Mouse (Mus musculus) naive thymus-derived CD4-positive, alpha-beta T cell, adult 2 months (primary cell): Measurements from ENCODE around the gene Dhx40.
"Not testable (repeated sequence)": the region's sequence is repeated elsewhere in the genome, so short reads cannot be mapped to it uniquely, and the experiment has no call there.

Source experiments
- DNase-seq: peaks from one replicate; pipeline ENCODE4 v3.0.0-alpha.2; 2011; ENCODE audit warnings: low read depth

Dhx40 gene

GRCm38 (mm10) chr11:86751010-86751409 lies 56.5 kb downstream of the Dhx40 start:
- no peak for DNase-seq

DNA sequence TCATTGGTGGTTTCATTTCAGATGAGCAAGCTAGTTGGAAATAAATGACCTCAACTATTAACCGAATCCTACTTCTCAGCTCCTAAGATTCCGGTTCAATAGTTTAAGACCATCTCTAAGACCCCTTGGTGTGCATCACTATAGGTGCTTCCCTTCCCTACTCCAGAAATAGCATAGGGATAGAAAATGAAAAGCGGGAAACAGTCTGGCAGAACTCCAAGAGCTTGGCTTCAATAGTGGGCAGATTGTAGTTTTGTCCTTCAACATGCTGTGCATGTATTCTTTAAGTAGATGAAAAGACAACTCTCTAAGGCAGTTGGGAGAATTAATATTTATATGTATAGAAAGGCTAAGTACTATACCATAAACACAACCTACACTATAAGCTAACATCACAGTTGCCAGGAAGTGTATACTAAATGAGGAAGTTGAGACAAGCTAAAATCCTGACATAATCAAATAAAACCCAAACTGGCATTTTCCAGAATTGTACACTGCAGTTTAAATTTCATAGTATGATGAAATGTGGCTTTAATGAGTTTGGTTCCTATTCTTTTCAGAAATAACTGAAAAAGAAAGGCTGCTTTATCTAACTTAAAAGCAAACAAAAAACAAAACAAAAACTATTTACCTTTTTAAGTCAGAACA lies 57.6 kb downstream of the Dhx40 start:
- no peak for DNase-seq

GRCm38 (mm10) chr11:86745634-86746404 lies 61.7 kb downstream of the Dhx40 start:
- no peak for DNase-seq

DNA sequence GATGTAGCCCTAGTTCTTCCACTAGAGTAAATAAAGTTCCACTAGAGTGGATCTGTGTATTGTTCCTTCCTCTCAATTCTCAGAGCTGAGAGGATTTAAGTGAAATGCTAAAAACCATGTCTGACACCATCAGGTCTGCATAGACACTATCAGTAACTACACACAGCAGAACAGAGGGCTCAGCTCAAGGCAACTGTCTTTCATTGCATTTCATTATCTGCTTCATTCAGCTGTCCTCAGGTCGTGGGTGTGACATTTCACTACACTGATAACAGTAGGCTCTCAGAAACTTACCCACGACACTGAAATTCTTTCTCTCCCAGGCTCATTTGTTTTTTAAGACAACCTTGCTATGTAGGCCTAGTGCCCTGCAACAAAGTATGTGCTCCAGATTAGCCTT lies 64.9 kb downstream of the Dhx40 start:
- no peak for DNase-seq

GRCm38 (mm10) chr11:86741505-86741904 lies 66.0 kb downstream of the Dhx40 start:
- DNase-seq: no peak

DNA sequence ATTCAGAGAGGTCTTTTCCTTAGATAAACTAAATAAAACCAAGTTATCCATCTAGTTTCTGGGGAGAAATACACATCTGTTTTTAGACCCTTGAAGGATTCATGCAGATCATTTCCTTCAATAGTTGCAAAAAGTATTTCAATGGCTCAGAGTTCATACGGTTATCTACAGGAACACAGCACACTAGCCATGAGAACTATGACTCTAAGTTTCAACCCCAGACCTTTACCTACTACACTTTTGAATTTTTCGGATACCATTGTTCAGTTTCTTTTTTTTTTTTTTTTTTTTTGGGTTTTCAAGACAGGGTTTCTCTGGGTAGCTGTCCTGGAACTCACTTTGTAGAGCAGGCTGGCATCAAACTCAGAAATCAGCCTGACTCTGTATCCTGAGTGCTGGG lies 68.1 kb downstream of the Dhx40 start:
- no peak for DNase-seq

DNA sequence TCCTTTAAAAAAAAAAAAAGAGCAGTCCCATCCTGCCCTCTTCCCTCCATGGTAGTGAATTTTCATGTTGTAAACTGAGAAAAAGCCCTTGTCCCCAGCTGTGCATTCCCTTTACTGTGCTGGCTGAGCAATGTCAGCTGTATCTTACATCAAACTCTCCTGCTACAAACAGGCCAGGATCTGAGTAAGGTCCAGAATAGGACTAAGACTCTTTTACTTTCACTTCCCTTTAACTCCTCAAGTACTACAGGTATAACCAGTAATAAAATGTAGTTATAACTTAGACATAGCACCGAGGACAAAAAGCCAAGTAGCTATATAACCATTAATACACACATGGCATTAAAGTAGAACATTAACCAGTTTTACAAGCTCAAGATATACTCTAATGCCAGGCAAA lies 68.6 kb downstream of the Dhx40 start:
- no peak for DNase-seq

GRCm38 (mm10) chr11:86738308-86738707 lies 69.2 kb downstream of the Dhx40 start:
- not testable (repeated sequence) for DNase-seq

DNA sequence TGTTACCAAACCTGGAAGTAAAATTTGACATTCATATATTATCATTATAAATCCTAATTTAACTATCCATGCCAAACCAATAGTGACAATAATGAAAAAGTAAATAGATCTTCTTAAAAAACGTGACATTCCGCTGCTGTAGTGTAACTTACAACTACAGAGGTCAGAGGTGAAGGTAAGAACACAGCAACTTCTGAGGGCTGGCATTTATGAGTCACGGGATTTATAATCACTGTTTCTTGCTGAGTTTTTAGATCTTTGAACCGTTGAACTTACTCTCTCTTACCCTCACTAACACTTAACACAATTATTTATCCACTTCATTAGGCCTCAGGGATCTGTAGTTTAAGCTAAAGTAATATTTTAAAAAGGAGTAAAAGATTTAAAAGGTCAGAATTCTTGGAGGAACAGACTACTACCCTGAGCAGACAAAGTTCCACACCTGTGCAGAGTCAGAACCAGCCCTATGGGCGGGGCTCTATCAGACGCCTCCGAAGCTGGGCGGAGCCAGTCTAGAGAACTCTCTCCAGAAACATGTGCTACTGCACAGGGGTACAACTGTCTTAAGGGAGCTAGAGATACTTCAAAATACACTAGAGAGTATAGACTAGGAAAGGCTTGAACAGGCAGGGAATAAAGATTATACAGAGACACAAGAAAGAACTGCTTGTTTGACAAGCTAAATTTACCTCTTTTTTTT lies 70.1 kb downstream of the Dhx40 start:
- no peak for DNase-seq

DNA sequence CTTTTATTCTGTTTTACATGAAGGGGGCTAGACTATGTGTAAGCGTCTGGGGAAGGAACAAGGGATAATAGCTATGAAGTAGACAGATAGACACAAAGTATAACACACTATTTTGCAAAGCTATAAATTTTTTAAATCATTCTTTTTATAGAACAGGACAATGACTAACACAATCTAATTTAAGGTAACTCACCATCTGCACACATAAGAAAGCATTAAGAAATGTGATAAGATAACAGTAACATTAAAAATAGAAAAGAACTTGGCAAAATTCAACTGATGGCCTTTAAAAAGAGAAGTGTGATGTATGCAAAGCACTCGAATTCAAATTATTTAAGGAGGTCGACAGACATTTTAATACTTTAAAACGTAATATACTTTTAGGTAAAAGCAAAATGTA lies 72.6 kb downstream of the Dhx40 start:
- no peak for DNase-seq

DNA sequence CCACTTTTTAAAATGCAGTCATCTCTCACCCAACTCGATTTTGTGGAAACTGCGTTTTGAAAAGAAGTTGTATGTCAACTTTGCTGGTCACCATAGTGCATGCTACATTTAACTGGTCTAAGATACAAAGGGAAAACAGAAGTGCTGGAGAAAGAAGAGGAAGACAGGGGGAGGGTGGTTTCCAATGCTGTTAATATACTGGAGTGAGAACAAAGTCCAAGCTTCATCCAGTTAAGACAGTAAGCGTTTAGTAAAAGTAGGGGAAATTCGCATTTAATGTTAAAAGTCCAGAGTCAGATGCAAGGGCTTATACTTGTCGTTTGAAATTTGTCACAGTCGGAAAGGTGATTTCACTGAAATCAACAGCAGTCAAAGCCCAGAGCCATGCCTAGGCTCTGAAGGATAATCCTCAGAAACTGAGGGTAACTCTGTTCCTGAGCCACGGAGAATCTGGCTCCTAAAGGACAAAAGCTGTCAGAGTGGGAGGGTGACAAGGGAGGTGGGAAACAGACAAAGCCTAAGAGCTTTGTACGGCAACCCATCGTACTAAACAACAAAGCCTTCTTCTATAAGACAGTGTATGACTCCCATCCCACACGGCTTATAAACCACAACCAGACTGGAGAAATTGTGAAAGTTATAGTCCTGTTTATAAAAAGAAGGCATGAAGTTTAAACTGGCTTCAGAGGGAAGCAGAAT lies 73.2 kb downstream of the Dhx40 start:
- DNase-seq: no peak

DNA sequence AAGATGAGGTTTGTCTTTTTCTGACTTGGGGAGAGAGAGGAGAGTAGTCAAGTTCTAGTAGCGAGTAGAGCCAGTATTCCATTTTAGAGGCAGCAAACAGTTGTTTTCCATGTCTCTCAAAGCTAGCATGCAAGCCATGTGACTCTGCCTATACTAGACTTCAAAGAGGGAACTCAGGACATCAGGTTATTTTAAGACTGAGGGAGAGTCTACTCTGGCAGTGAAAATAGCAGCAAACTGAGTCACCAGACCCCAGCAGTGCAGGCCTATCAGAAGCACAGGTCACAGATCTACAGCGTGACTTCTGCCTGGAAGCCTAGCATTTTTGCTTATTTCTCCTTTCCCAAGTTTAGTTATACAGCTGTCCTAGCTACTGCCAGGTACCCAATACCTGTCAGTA lies 76.1 kb downstream of the Dhx40 start:
- no peak for DNase-seq

GRCm38 (mm10) chr11:86725607-86726006 lies 81.9 kb downstream of the Dhx40 start:
- DNase-seq: no peak

DNA sequence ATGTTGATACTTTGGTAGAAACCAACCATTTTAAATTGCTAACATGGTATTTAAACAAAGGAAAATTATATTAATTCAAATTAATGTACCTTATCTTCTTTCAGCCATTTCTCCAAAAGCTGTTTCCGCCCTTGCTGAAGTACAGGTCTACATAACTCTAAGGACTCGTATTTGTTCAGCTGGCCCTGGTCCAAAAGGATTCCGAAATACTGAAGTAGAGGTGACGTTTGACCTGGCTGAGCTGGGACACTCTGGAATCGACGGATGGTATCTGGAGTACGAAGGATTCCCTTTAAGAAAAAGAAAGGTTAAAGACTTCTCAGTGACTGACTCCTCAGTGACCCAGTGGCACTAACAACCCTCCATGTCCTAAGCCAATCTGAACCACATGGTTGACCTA lies 82.6 kb downstream of the Dhx40 start:
- DNase-seq: no peak

DNA sequence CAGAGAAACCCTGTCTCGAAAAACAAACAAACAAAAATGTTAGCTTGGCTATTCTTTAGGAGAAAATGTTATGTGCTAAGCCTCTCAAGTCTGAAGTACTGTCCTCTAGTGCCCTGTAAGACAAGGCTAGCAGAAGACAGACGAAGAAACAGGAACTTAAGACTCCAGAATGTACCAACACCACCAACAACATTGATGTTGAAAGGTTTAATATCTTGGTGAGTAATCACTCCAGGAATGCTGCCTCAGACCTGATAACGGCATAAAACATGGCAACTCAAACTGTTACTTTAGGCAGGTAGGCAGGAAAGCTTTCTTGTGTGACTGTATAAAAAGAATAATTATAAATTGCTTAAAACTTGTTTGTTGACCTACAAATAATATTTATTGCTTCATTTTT lies 83.5 kb downstream of the Dhx40 start:
- DNase-seq: no peak

- no peak for DNase-seq
Measured at GRCm38 (mm10) chr11:86719390-86719789, 88.2 kb downstream of the Dhx40 start.
